Mouse (Mus musculus) hindbrain, embryonic 10.5 days (tissue): ENCODE results near the gene Taar8b. TPM values are rescaled to one million over a fixed set of nuclear protein-coding genes. Genes with fewer than 3 reads are reported as not detected.
A peak's percentile ranks its signal among the peaks of the same experiment; 100 is the strongest.
"Not testable (repeated sequence)": the region's sequence is repeated elsewhere in the genome, so short reads cannot be mapped to it uniquely, and the experiment has no call there.

Experiments used
- DNase-seq: peaks from one replicate; pipeline ENCODE4 v3.0.0-alpha.2; 2017; ENCODE audit warnings: low spot score
- H3K27ac ChIP-seq: fragments of 300-500 bp; sonication (generic); 2 replicates; pipeline ENCODE4 v1.5.1; 2016; ENCODE audit warnings: mild to moderate bottlenecking, moderate library complexity
- H3K27me3 ChIP-seq: fragments of 300-500 bp; sonication (generic); 2 replicates; pipeline ENCODE4 v1.6.1; 2016; ENCODE audit warnings: mild to moderate bottlenecking; ENCODE audit not compliant: poor library complexity, insufficient read depth, severe bottlenecking
- H3K36me3 ChIP-seq: fragments of 300-500 bp; sonication (generic); 2 replicates; pipeline ENCODE4 v1.6.1; 2016; ENCODE audit warnings: mild to moderate bottlenecking, moderate library complexity
- H3K4me1 ChIP-seq: fragments of 300-500 bp; sonication (generic); replicated peaks from 2 replicates; pipeline ENCODE4 v1.6.1; 2016; ENCODE audit warnings: mild to moderate bottlenecking
- H3K4me3 ChIP-seq: fragments of 300-500 bp; sonication (generic); 2 replicates; pipeline ENCODE4 v1.5.1; 2016; ENCODE audit warnings: mild to moderate bottlenecking, moderate library complexity
- H3K9me3 ChIP-seq: fragments of 300-500 bp; sonication (generic); 2 replicates; pipeline ENCODE4 v1.6.1; 2016; ENCODE audit warnings: mild to moderate bottlenecking, moderate library complexity
- WGBS: fragments of 180-500 bp; shearing (Covaris S2); methylation state at CpG from one replicate; pipeline ENCODE4 v1.1.7; 2016; 5-methylcytosine and 5-hydroxymethylcytosine counted together
- polyA plus RNA-seq: library from polyadenylated mRNA; unstranded; fragments of >200 nt; fragmentation: Nextera tagmentation; extraction: Ambion mirVana; gene quantifications from 2 replicates; pipeline ENCODE4 v1.2.1, GENCODE M21; 2016

The Taar8b gene
- not detected in 2 replicates for polyA plus RNA-seq

DNA sequence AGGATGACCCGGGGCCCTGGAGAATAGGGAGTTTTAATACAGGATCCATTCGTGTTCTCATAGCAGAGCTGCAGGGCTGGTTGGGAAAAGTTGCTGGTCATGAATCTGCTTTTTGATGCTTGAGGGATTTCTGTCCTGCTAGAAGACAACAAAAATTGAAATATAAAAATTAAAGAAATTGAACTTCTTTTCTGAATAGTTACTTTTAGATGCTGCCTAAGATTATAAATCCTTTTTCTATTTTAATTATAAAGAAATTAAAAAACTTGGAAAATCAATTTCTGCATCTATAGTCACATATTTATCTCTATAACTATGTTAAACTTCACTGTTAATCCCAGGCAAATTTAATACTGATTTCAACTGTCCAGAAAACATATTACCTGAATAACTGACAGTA lies at the start of gene Taar8b:
Gene Taar8b (minus strand): TSS at position 101 of the 400 bp plus-strand sequence.
- H3K27me3 ChIP-seq = no peaks in the 10 kb centered on the region
- DNase-seq = no peak
- no peak within 1 kb of the TSS for H3K4me3 ChIP-seq
- no peaks in the 10 kb centered on the region for H3K4me1 ChIP-seq
- no peak within 1 kb of the TSS for H3K27ac ChIP-seq
- no peaks in the 10 kb centered on the region for H3K9me3 ChIP-seq
- no peaks in the 10 kb centered on the region for H3K36me3 ChIP-seq
- 73% methylated on average over 2 of the region's 2 CpGs for WGBS

DNA sequence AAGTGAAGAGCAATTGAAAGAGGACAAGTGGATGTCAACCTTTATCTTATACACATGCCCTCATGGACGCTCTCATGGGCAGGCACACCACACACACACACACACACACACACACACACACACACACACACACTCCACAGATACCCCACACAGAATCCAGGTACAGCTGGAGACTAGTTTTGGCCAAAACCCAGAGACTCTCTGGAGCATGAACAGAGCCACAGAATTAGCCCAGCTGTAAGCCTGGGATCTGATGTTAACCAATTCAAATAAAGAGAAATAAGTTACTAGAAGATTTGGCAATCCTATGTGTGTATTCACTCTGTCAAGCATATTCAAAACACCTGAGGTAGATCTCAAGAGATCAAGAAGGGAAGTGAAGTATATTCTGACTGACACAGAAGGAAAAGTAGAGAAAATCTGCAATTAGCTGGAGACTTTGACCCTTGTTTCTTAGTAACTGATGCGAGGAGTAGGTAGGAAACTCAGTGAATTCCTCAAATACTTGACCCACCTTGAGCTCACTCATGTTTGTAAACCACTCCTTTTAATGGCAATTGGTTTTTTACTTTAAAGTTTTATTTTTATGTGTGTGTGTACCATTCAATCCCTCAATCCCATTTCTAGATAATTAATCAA lies 46.6 kb upstream of the Taar8b start:
- no peak overlapping the region for H3K27ac ChIP-seq
- no peak for DNase-seq
- H3K4me1 ChIP-seq = 0 out of 2 replicates have a peak, but pooled peaks cover 3% of the 10 kb centered on the region
- no peaks in the 10 kb centered on the region for H3K9me3 ChIP-seq
- H3K4me3 ChIP-seq = no peak overlapping the region
- no peaks in the 10 kb centered on the region for H3K36me3 ChIP-seq
- H3K27me3 ChIP-seq = no peaks in the 10 kb centered on the region
- WGBS = 66% methylated on average over 2 of the region's 2 CpGs

DNA sequence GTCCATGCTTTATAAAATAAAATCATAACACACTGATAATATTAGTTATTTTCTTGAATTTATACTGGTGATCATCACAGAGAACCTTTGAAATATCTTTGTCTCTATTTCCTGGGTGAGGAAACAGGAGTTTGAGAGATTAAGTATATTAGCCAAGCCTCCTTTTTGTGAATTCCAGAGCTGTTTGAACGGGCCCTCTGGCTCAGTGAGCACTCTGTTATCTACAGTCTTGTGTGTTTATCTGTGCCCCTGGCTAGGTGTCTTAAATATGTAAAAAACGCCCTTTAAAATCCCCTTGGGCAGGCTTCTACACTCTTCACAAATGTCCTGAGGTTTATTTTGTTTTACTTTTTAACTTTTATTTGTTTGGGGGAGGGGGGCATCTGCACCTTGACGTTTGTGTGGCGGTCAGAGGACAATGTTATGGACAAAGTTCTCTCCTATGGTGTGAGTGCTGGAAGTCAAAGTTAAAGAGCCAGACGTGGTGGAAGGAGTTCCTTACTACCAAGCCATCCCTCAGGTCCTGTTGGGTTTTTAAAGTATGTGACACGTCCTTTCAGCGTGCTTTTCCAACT lies 42.1 kb upstream of the Taar8b start:
- Histone ChIP-seq H3K27ac (no peak overlapping the region), H3K27me3 (no peaks in the 10 kb centered on the region), H3K4me3 (no peak overlapping the region), H3K4me1 (peaks cover 13% of the 10 kb centered on the region), H3K9me3 (no peaks in the 10 kb centered on the region), H3K36me3 (no peaks in the 10 kb centered on the region)
- no peak for DNase-seq
- WGBS = 64% methylated on average over 7 of the region's 7 CpGs

DNA sequence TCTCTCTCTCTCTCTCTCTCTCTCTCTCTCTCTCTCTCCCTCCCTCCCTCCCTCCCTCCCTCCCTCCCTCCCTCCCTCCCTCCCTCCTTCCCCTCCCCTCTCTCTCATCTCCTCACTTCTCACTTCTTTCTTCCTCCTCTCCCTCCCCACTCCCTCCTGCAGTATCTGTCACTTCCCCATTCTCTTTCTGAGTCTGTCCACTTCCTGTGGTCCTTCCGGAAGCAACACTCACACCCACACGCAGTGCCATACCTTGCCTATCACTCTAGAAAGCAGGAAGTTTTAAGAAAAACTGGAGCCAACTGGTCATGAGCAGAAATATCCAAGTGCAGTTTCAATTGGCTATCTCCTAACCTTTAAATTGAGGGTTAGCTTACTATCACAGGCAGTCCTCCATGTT lies 41.0 kb upstream of the Taar8b start:
- no peaks in the 10 kb centered on the region for H3K9me3 ChIP-seq
- WGBS = 51% methylated on average over 2 of the region's 2 CpGs
- peaks cover 13% of the 10 kb centered on the region for H3K4me1 ChIP-seq
- H3K27ac ChIP-seq = peak overlapping the region; percentile 64; the same call in 1 of the 2 replicates
- H3K4me3 ChIP-seq = no peak overlapping the region
- no peaks in the 10 kb centered on the region for H3K36me3 ChIP-seq
- H3K27me3 ChIP-seq = no peaks in the 10 kb centered on the region
- DNase-seq = no peak

DNA sequence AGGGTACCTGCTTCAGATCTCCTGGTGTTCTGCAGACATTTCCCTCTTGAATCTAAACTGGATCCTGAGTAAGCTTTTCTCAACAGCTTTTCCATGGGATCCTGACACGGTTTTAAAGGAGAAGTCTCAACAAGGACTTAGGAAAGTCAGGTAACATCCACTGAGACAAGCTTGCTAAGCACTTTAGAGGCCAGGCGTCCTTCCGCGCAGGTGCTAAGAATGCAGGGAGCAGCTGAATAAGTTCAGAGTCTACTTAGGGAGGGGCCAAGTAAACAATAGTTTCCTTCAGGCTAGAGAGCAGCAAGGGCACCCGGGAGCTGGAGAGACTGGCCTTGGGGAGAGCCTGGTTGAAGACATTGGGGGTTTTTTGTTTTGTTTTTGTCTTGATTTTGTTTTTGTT lies 40.2 kb upstream of the Taar8b start:
- DNase-seq = peak; percentile 13
- Histone ChIP-seq H3K4me1 (peaks cover 13% of the 10 kb centered on the region), H3K9me3 (no peaks in the 10 kb centered on the region), H3K36me3 (no peaks in the 10 kb centered on the region), H3K4me3 (no peak overlapping the region), H3K27ac (peak overlapping the region; percentile 37; the same call in 1 of the 2 replicates), H3K27me3 (no peaks in the 10 kb centered on the region)
- WGBS = 12% methylated on average over 5 of the region's 5 CpGs

DNA sequence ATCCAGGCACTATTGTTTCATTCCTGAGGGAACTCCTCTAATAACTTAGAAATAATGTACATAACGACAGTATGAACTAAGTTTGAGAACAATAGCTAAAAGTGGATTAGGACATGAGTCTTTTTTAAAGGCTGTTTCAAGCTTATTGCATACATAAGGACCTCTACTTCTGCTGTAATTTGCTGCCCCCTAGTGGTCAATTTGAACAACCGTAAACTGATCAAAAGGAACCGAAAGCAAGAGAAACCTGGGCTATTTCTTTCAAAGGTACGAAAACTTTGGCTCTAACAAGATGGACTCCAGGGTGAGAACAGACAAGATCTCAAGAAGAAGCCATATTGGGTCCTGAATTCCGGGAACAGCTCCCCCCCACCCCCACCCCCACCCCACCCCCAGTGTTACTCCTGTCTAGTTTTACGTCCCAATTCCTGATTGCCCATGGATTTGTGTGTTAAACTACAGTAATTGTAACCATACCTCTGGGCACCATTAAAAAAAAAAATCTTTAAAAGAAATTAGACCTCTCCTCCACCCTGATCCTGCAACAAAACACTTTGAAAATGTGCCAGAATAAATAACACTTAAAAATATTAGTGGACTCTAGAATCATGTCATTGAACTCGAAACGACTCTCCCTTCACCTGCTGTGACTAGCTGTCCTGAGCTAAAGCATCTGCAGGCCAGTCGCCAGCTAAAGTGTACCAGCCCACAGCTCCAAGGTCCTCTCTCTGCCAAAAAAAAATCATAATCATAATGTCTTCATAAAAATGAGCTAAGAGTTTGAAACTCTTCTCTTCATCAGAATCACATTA lies 39.6 kb upstream of the Taar8b start:
- peak; percentile 20 for DNase-seq
- peak overlapping the region; percentile 38 for H3K4me3 ChIP-seq

DNA sequence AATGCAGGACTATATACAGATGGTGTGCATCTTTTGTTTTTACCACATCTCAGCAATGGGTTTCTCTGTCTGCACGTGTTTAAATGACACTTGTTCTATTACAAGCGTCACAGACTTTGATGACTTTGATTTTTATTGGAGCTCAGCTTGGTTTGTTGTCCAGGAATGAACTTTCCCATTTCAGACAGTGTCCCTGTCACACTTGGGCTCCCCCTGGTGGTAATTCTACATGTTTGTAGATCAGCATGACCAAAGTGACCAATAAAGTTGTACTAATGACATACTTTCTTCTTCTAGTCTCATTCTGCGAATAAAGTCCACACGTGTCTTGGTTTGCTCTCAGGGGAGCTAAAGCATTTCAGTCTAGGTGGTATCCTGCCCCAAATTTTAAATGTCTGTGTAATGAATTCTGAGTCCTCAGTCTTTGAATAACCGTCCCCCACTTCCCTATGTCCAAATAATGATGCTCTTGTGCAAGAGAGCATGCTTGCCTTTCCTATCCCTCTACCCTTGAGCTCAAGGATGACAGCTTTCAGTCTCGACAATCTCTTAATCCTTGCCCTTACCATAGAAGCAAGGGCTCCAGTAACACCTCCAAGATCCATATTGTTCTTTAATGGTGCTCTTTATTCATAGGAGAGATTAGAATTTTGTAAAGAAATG lies 19.2 kb upstream of the Taar8b start:
- no peaks in the 10 kb centered on the region for H3K27me3 ChIP-seq
- no peak overlapping the region for H3K27ac ChIP-seq
- H3K36me3 ChIP-seq = no peaks in the 10 kb centered on the region
- no peak overlapping the region for H3K4me3 ChIP-seq
- peaks cover 11% of the 10 kb centered on the region; the same call in 1 of the 2 replicates for H3K9me3 ChIP-seq
- no peaks in the 10 kb centered on the region for H3K4me1 ChIP-seq
- DNase-seq = peak; percentile 34
- 57% methylated on average over 6 of the region's 6 CpGs for WGBS

More for the DNA sequence above, 39.6 kb upstream of the Taar8b start:
- H3K9me3 ChIP-seq = no peaks in the 10 kb centered on the region
- no peaks in the 10 kb centered on the region for H3K36me3 ChIP-seq
- whole genome bisulfite sequencing = 30% methylated on average over 9 of the region's 9 CpGs
- H3K27me3 ChIP-seq = no peaks in the 10 kb centered on the region
- peaks cover 13% of the 10 kb centered on the region for H3K4me1 ChIP-seq
- H3K27ac ChIP-seq = no peak overlapping the region

DNA sequence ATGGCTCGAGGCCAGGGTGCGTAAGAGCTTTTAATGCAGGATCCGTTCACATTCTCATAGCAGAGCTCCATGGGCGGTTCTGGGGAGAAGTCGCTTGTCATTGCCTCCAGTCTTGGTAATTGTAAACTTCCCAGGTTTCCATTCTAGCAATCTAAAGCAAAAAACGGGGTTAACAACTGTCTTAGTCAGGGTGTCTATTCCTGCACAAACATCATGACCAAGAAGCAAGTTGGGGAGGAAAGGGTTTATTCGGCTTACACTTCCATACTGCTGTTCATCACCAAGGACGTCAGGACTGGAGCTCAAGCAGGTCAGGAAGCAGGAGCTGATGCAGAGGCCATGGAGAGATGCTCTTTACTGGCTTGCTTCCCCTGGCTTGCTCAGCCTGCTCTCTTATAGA lies 17.3 kb upstream of the Taar8b start, which contains the start of gene Taar9:
Gene Taar9 (minus strand): TSS at position 101 of the 400 bp plus-strand sequence.
- H3K27ac ChIP-seq, H3K4me1 ChIP-seq, DNase-seq, H3K4me3 ChIP-seq, H3K9me3 ChIP-seq, H3K27me3 ChIP-seq, H3K36me3 ChIP-seq: not testable (repeated sequence)
- 81% methylated on average over 8 of the region's 8 CpGs for WGBS

DNA sequence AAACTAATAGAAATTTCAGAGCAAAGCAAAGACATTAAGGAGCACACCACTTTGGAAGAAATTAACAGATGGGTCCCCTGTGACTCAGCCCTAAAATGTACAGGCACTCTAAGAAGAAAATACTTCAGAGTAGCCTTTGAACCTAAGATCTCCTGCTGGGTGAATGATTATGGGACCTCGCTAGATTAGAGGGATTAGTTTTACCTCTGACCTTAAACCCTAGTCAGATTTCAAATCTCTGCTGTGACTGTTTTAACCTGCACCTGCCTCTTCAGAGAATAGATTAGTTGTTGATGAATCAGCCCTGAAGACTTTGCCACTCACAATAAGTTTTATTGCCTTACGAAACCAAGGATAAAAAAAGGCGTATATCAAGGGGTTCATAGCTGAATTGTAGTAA lies 16.1 kb upstream of the Taar8b start:
- Histone ChIP-seq H3K27ac (no peak overlapping the region), H3K27me3 (no peaks in the 10 kb centered on the region), H3K9me3 (no peaks in the 10 kb centered on the region), H3K36me3 (no peaks in the 10 kb centered on the region), H3K4me1 (no peaks in the 10 kb centered on the region), H3K4me3 (no peak overlapping the region)
- WGBS = 66% methylated on average over 3 of the region's 3 CpGs
- no peak for DNase-seq

DNA sequence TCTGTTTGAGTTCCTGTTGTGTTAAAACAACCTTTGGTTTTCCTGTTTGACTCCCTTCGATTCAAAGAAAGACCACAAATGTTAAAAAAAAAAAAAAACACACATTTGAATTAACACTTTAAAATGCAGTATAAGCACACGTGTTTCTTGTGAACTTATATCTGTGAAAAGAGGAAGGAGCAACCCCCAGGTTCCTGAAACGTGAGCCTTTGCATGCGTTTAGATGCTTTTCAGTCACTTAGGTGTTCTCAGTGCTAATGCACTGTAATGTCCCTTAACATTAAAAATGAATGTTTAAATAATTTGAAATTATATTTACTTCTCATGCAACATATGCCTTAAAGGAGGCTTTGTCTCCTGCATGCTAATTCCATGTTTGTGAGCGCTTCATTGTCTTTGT lies 15.7 kb upstream of the Taar8b start:
- WGBS = 72% methylated on average over 5 of the region's 5 CpGs
- DNase-seq = no peak
- H3K4me1 ChIP-seq = no peaks in the 10 kb centered on the region

DNA sequence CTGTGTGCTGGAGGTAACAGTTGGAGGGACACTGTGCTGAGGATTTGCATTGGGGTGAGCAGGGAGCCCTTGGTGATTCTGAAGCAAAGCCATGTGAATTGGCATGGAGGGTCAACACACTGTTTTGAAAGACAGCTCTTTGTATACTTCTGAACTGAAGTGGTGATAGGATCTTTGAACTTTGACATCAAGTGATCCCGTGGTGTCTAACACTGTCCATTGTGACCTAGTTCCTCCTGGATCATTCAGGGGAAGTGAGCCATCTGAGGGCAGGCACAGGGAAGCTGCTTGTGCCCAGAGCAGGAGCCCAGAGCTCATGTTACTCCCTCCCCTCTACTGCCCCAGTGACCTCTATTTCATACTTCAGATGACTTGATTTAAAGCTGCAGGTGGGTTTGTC lies 11.2 kb upstream of the Taar8b start:
- WGBS = 47% methylated on average over 1 of the region's 1 CpGs
- not testable (repeated sequence) for H3K4me3 ChIP-seq

More for the DNA sequence above, 15.7 kb upstream of the Taar8b start:
- Histone ChIP-seq H3K36me3 (no peaks in the 10 kb centered on the region), H3K27me3 (no peaks in the 10 kb centered on the region), H3K4me3 (no peak overlapping the region), H3K9me3 (no peaks in the 10 kb centered on the region), H3K27ac (no peak overlapping the region)

DNA sequence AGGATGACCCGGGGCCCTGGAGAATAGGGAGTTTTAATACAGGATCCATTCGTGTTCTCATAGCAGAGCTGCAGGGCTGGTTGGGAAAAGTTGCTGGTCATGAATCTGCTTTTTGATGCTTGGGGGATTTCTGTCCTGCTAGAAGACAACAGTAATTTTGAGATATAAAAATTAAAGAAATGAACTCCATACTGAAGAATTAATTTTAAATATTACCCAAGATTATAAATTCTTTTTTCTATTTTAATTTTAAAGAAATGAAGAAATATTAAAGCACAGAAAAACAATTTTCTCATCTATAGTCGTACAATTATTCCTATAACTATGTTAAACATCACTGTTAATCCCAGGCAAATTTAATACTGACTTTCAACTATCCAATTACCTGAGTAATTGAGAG lies 9.7 kb upstream of the Taar8b start, which contains the start of gene Taar8c:
Gene Taar8c (minus strand): TSS at position 101 of the 400 bp plus-strand sequence.
- 93% methylated on average over 1 of the region's 3 CpGs for WGBS
- H3K4me1 ChIP-seq, H3K27ac ChIP-seq, H3K27me3 ChIP-seq, H3K4me3 ChIP-seq, DNase-seq, H3K36me3 ChIP-seq, H3K9me3 ChIP-seq: not testable (repeated sequence)

More for the DNA sequence above, 11.2 kb upstream of the Taar8b start:
- not testable (repeated sequence) for H3K27me3 ChIP-seq, H3K4me1 ChIP-seq, H3K27ac ChIP-seq, DNase-seq, H3K36me3 ChIP-seq, H3K9me3 ChIP-seq
